Mouse (Mus musculus): ENCODE measurements around the gene Trmt112. TPM values are rescaled to one million over a fixed set of nuclear protein-coding genes. Genes with fewer than 3 reads are reported as not detected.
"Not testable (repeated sequence)": the region's sequence is repeated elsewhere in the genome, so short reads cannot be mapped to it uniquely, and the experiment has no call there.

Trmt112 gene
- polyA plus RNA-seq, 1 experiment: 88.6 TPM

- WGBS: 90% methylated on average over 8 of the region's 8 CpGs
- DNase-seq (ENCODE audit: low read depth, low spot score): no peak
Observed at GRCm38 (mm10) chr19:6907094-6907493, 2.4 kb upstream of the Trmt112 start.

GRCm38 (mm10) chr19:6907811-6908540 is 1.5 kb upstream of the Trmt112 start:
- WGBS: 78% methylated on average over 7 of the region's 7 CpGs

GRCm38 (mm10) chr19:6909021-6909420 is 477 bp upstream of the Trmt112 start:
- WGBS: 2% methylated on average over 11 of the region's 11 CpGs
- no peak for DNase-seq (ENCODE audit: low read depth, low spot score)

More at GRCm38 (mm10) chr19:6907811-6908540, 1.5 kb upstream of the Trmt112 start:
- no peak for DNase-seq (ENCODE audit: low read depth, low spot score)

GRCm38 (mm10) chr19:6910306-6910705 is 808 bp downstream of the Trmt112 start:
- under 1% methylated on average over 30 of the region's 30 CpGs for WGBS
- not testable (repeated sequence) for DNase-seq (ENCODE audit: low read depth, low spot score)

- 77% methylated on average over 19 of the region's 19 CpGs for whole genome bisulfite sequencing
- no peak for DNase-seq (ENCODE audit: low read depth, low spot score)
Observed at GRCm38 (mm10) chr19:6911101-6912074, 1.9 kb downstream of the Trmt112 start.

GRCm38 (mm10) chr19:6912205-6912970 is 2.9 kb downstream of the Trmt112 start:
- DNase-seq (ENCODE audit: low read depth, low spot score): no peak
- WGBS: 91% methylated on average over 15 of the region's 15 CpGs

GRCm38 (mm10) chr19:6913036-6913435 is 3.5 kb downstream of the Trmt112 start:
- 75% methylated on average over 6 of the region's 6 CpGs for WGBS
- no peak for DNase-seq (ENCODE audit: low read depth, low spot score)

GRCm38 (mm10) chr19:6913991-6914390 is 4.5 kb downstream of the Trmt112 start:
- WGBS: 72% methylated on average over 11 of the region's 11 CpGs
- no peak for DNase-seq (ENCODE audit: low read depth, low spot score)

GRCm38 (mm10) chr19:6914540-6914939 is 5.0 kb downstream of the Trmt112 start:
- WGBS: 88% methylated on average over 9 of the region's 9 CpGs
- no peak for DNase-seq (ENCODE audit: low read depth, low spot score)

- WGBS: 92% methylated on average over 4 of the region's 4 CpGs
- no peak for DNase-seq (ENCODE audit: low read depth, low spot score)
Observed at GRCm38 (mm10) chr19:6915276-6915675, 5.8 kb downstream of the Trmt112 start.

- WGBS: 63% methylated on average over 4 of the region's 4 CpGs
- no peak for DNase-seq (ENCODE audit: low read depth, low spot score)
Observed at GRCm38 (mm10) chr19:6916496-6916895, 7.0 kb downstream of the Trmt112 start.

- no peak for DNase-seq (ENCODE audit: low read depth, low spot score)
- 38% methylated on average over 4 of the region's 4 CpGs for WGBS
Observed at GRCm38 (mm10) chr19:6918321-6918720, 8.8 kb downstream of the Trmt112 start.

GRCm38 (mm10) chr19:6919431-6919830 is 9.9 kb downstream of the Trmt112 start:
- no peak for DNase-seq (ENCODE audit: low read depth, low spot score)

- no peak for DNase-seq (ENCODE audit: low read depth, low spot score)
- 26% methylated on average over 8 of the region's 8 CpGs for WGBS
Observed at GRCm38 (mm10) chr19:6919876-6920740, 10.6 kb downstream of the Trmt112 start.

GRCm38 (mm10) chr19:6920741-6921636 is 11.5 kb downstream of the Trmt112 start:
- no peak for DNase-seq (ENCODE audit: low read depth, low spot score)
- 2% methylated on average over 42 of the region's 48 CpGs for WGBS

- peak; percentile 100 for DNase-seq (ENCODE audit: low read depth, low spot score)
- WGBS: under 1% methylated on average over 64 of the region's 66 CpGs
Observed at GRCm38 (mm10) chr19:6921647-6922567, 12.4 kb downstream of the Trmt112 start, which contains the start of gene Esrra. Gene Esrra (minus strand): TSS chr19:6921813.
